Mouse (Mus musculus): Measurements from ENCODE around the gene 1700010I14Rik. TPM values are rescaled to one million over a fixed set of nuclear protein-coding genes. Genes with fewer than 3 reads are reported as not detected.

1700010I14Rik gene
- polyA plus RNA-seq, 1 experiment: not detected

GRCm38 (mm10) chr17:8991160-8991559, 3.0 kb downstream of the 1700010I14Rik start:
- Histone ChIP-seq H3K4me1 (ENCODE audit: control insufficient read depth, insufficient read depth, low read length) (peaks cover 6% of the 10 kb centered on the region), H3K27ac (ENCODE audit: insufficient read depth, low read depth, low read length) (no peak overlapping the region), H3K4me3 (ENCODE audit: insufficient read depth, low read depth, low read length) (no peak overlapping the region)
- WGBS: 41% methylated on average over 8 of the region's 8 CpGs
- TF ChIP-seq POLR2A (IDR thresholded peaks at IDR 0.05; ENCODE audit: insufficient read depth, low read depth, low read length) (no peak), CTCF (IDR thresholded peaks at IDR 0.05; ENCODE audit: insufficient read depth, low read depth, low read length) (no peak)

- 83% methylated on average over 1 of the region's 1 CpGs for WGBS
- H3K27ac ChIP-seq (ENCODE audit: insufficient read depth, low read depth, low read length): no peak overlapping the region
- no peaks in the 10 kb centered on the region for H3K4me1 ChIP-seq (ENCODE audit: control insufficient read depth, insufficient read depth, low read length)
- no peak for TF ChIP-seq CTCF (IDR thresholded peaks at IDR 0.05; ENCODE audit: insufficient read depth, low read depth, low read length)
- H3K4me3 ChIP-seq (ENCODE audit: insufficient read depth, low read depth, low read length): no peak overlapping the region
Observed at GRCm38 (mm10) chr17:8995344-8995743, 7.2 kb downstream of the 1700010I14Rik start.

GRCm38 (mm10) chr17:9002438-9002837, 14.3 kb downstream of the 1700010I14Rik start:
- 70% methylated on average over 4 of the region's 4 CpGs for WGBS
- no peak overlapping the region for H3K27ac ChIP-seq (ENCODE audit: insufficient read depth, low read depth, low read length)
- TF ChIP-seq POLR2A (IDR thresholded peaks at IDR 0.05; ENCODE audit: insufficient read depth, low read depth, low read length) (no peak), CTCF (IDR thresholded peaks at IDR 0.05; ENCODE audit: insufficient read depth, low read depth, low read length) (no peak)
- H3K4me1 ChIP-seq (ENCODE audit: control insufficient read depth, insufficient read depth, low read length): no peaks in the 10 kb centered on the region
- no peak overlapping the region for H3K4me3 ChIP-seq (ENCODE audit: insufficient read depth, low read depth, low read length)

GRCm38 (mm10) chr17:9004516-9004915, 16.4 kb downstream of the 1700010I14Rik start:
- 91% methylated on average over 4 of the region's 4 CpGs for WGBS
- TF ChIP-seq POLR2A (IDR thresholded peaks at IDR 0.05; ENCODE audit: insufficient read depth, low read depth, low read length): no peak
- TF ChIP-seq CTCF (IDR thresholded peaks at IDR 0.05; ENCODE audit: insufficient read depth, low read depth, low read length): no peak
- Histone ChIP-seq H3K27ac (ENCODE audit: insufficient read depth, low read depth, low read length) (no peak overlapping the region), H3K4me3 (ENCODE audit: insufficient read depth, low read depth, low read length) (no peak overlapping the region), H3K4me1 (ENCODE audit: control insufficient read depth, insufficient read depth, low read length) (no peaks in the 10 kb centered on the region)

- 40% methylated on average over 14 of the region's 14 CpGs for WGBS
- Histone ChIP-seq H3K4me3 (ENCODE audit: insufficient read depth, low read depth, low read length) (no peak overlapping the region), H3K27ac (ENCODE audit: insufficient read depth, low read depth, low read length) (no peak overlapping the region), H3K4me1 (ENCODE audit: control insufficient read depth, insufficient read depth, low read length) (peaks cover 16% of the 10 kb centered on the region)
- TF ChIP-seq CTCF (IDR thresholded peaks at IDR 0.05; ENCODE audit: insufficient read depth, low read depth, low read length): no peak
- no peak for TF ChIP-seq POLR2A (IDR thresholded peaks at IDR 0.05; ENCODE audit: insufficient read depth, low read depth, low read length)
Observed at GRCm38 (mm10) chr17:9023198-9023942, 35.2 kb downstream of the 1700010I14Rik start.

GRCm38 (mm10) chr17:9030181-9030580, 42.0 kb downstream of the 1700010I14Rik start:
- no peak overlapping the region for H3K4me3 ChIP-seq (ENCODE audit: insufficient read depth, low read depth, low read length)
- WGBS: 80% methylated on average over 5 of the region's 5 CpGs
- peak overlapping the region; percentile 31; the same call in 1 of the 2 replicates for H3K27ac ChIP-seq (ENCODE audit: insufficient read depth, low read depth, low read length)
- TF ChIP-seq CTCF (IDR thresholded peaks at IDR 0.05; ENCODE audit: insufficient read depth, low read depth, low read length) (no peak), POLR2A (IDR thresholded peaks at IDR 0.05; ENCODE audit: insufficient read depth, low read depth, low read length) (no peak)
- peaks cover 17% of the 10 kb centered on the region for H3K4me1 ChIP-seq (ENCODE audit: control insufficient read depth, insufficient read depth, low read length)

- 4% methylated on average over 24 of the region's 24 CpGs for WGBS
- peak overlapping the region; percentile 37 for H3K4me3 ChIP-seq (ENCODE audit: insufficient read depth, low read depth, low read length)
- TF ChIP-seq CTCF (IDR thresholded peaks at IDR 0.05; ENCODE audit: insufficient read depth, low read depth, low read length): peak; percentile 46; the same call in 1 of the 2 replicates
- TF ChIP-seq POLR2A (IDR thresholded peaks at IDR 0.05; ENCODE audit: insufficient read depth, low read depth, low read length): no peak
- peaks cover 13% of the 10 kb centered on the region for H3K4me1 ChIP-seq (ENCODE audit: control insufficient read depth, insufficient read depth, low read length)
- peak overlapping the region; percentile 91 for H3K27ac ChIP-seq (ENCODE audit: insufficient read depth, low read depth, low read length)
Observed at GRCm38 (mm10) chr17:9031241-9032141, 43.4 kb downstream of the 1700010I14Rik start.

GRCm38 (mm10) chr17:9032362-9033044, 44.4 kb downstream of the 1700010I14Rik start:
- TF ChIP-seq CTCF (IDR thresholded peaks at IDR 0.05; ENCODE audit: insufficient read depth, low read depth, low read length) (no peak), POLR2A (IDR thresholded peaks at IDR 0.05; ENCODE audit: insufficient read depth, low read depth, low read length) (no peak)
- WGBS: 15% methylated on average over 6 of the region's 6 CpGs
- Histone ChIP-seq H3K4me3 (ENCODE audit: insufficient read depth, low read depth, low read length) (no peak overlapping the region), H3K4me1 (ENCODE audit: control insufficient read depth, insufficient read depth, low read length) (peaks cover 8% of the 10 kb centered on the region), H3K27ac (ENCODE audit: insufficient read depth, low read depth, low read length) (peak overlapping the region; percentile 91)
